Mouse (Mus musculus) midbrain, postnatal 0 days (tissue): ENCODE results near the gene Card11. TPM values are rescaled to one million over a fixed set of nuclear protein-coding genes. Genes with fewer than 3 reads are reported as not detected.
A peak's percentile ranks its signal among the peaks of the same experiment; 100 is the strongest.

ENCODE experiments used
- ATAC-seq: fragments of 200-750 bp; cut with Nextera tagmentation; 2 replicates; pipeline ENCODE4 v1.8.0; 2017; ENCODE audit warnings: moderate number of reproducible peaks, mild to moderate bottlenecking, moderate TSS enrichment, moderate library complexity; ENCODE audit not compliant: low FRiP score
- DNase-seq: peaks from one replicate; pipeline ENCODE4 v3.0.0-alpha.2; 2015; ENCODE audit warnings: low spot score
- H3K27ac ChIP-seq: fragments of 300-500 bp; sonication (generic); 2 replicates; pipeline ENCODE4 v1.5.1; 2014; ENCODE audit warnings: low read depth, mild to moderate bottlenecking, low read length, mixed read lengths
- H3K27me3 ChIP-seq: fragments of 300-500 bp; sonication (generic); 2 replicates; pipeline ENCODE4 v1.6.1; 2014; ENCODE audit warnings: low read length, control low read depth, mixed read lengths; ENCODE audit not compliant: insufficient read depth
- H3K36me3 ChIP-seq: fragments of 300-500 bp; sonication (generic); 2 replicates; pipeline ENCODE4 v1.6.1; 2014; ENCODE audit warnings: low read length, control low read depth, mixed read lengths; ENCODE audit not compliant: insufficient read depth
- H3K4me1 ChIP-seq: fragments of 300-500 bp; sonication (generic); 2 replicates; pipeline ENCODE4 v1.6.1; 2014; ENCODE audit warnings: mild to moderate bottlenecking, control low read depth, antibody characterized with exemption, low read length, mixed read lengths; ENCODE audit not compliant: insufficient read depth
- H3K4me2 ChIP-seq: fragments of 300-500 bp; sonication (generic); 2 replicates; pipeline ENCODE4 v1.6.1; 2014; ENCODE audit warnings: low read depth, mild to moderate bottlenecking, low read length, mixed read lengths; ENCODE audit not compliant: poor library complexity, severe bottlenecking
- H3K4me3 ChIP-seq: fragments of 300-500 bp; sonication (generic); 2 replicates; pipeline ENCODE4 v1.5.1; 2014; ENCODE audit warnings: low read depth, mild to moderate bottlenecking, low read length, moderate library complexity
- H3K9ac ChIP-seq: fragments of 300-500 bp; sonication (generic); replicated peaks from 2 replicates; pipeline ENCODE4 v1.6.1; 2014; ENCODE audit warnings: mild to moderate bottlenecking, low read length, moderate library complexity, mixed read lengths; ENCODE audit not compliant: poor library complexity, severe bottlenecking
- H3K9me3 ChIP-seq: fragments of 300-500 bp; sonication (generic); 2 replicates; pipeline ENCODE4 v1.6.1; 2016; ENCODE audit warnings: low read length, control low read depth
- CTCF ChIP-seq: IDR thresholded peaks from 2 replicates; pipeline ENCODE4 v1.5.1; 2016; ENCODE audit warnings: antibody characterized with exemption, mild to moderate bottlenecking
- WGBS: fragments of 180-500 bp; shearing (Covaris S2); extraction: QIAGEN DNeasy Blood & Tissue Kit; methylation state at CpG from one replicate; pipeline ENCODE4 v1.1.7; 2014; 5-methylcytosine and 5-hydroxymethylcytosine counted together
- polyA plus RNA-seq: library from polyadenylated mRNA; unstranded; fragments of >200 nt; fragmentation: Nextera tagmentation; extraction: Ambion mirVana; gene quantifications from 2 replicates; pipeline ENCODE4 v1.2.1, GENCODE M21; 2015
- total RNA-seq: library from RNA; depleted of rRNA; stranded (reverse); fragments of >200 nt; gene quantifications from 2 replicates; pipeline ENCODE4 v1.2.3, GENCODE M21; 2014

The Card11 gene
- total and polyA plus RNA-seq, 2 experiments from 2014 or later = 0.09 TPM; not detected in 1

DNA sequence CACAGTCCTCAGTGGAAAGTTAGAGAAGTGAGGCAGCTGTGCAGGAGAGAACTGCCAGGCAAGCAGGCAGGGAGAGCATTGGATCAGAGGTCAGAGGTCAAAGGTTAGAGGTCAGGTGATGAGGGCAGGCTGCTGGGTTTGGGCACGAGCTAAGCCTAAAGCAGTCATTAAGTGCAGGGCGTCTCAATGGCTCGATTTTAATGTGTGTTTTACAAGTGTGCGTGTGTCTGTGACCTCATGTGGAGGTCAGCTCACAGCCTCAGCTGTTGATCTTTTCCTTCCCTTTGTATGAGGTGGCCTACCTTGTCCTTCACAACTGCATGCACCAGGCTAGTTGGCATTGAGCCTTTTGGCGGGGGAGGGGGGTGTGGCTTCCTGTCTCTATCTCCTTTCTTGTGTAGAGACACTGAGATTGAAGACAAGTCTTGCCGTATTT lies 19.0 kb downstream of the Card11 start:
- ATAC-seq = no peak
- no peak overlapping the region for H3K4me2 ChIP-seq
- TF ChIP-seq CTCF = no peak
- H3K36me3 ChIP-seq = no peaks in the 10 kb centered on the region
- no peak overlapping the region for H3K27ac ChIP-seq
- no peak overlapping the region for H3K4me3 ChIP-seq
- H3K4me1 ChIP-seq = no peaks in the 10 kb centered on the region
- H3K9ac ChIP-seq = no peak overlapping the region
- 22% methylated on average over 6 of the region's 6 CpGs for WGBS
- DNase-seq = no peak
- 0 out of 2 replicates have a peak, but pooled peaks cover 4% of the 10 kb centered on the region for H3K9me3 ChIP-seq
- no peaks in the 10 kb centered on the region for H3K27me3 ChIP-seq

DNA sequence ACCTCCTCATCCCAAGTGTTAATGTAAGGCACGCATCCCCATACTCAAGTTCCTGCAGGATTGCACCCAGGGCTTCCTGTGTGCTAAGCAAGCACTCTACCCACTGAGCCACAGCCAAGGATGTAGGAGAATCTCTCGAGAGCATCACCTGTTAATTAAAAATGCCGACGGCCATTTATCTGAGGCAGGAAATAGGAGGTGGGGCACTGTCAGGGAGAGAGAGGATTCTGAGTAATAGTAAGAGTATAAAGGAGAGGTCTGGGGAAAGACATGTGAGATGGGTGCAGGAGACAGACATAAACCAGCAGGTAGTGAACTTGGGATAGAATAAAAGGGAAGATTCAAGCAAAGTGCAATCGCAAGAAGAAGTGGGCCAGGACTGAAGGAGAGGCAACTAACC lies 19.6 kb downstream of the Card11 start:
- ATAC-seq = no peak
- DNase-seq = no peak
- Histone ChIP-seq H3K9ac (no peak overlapping the region), H3K9me3 (0 out of 2 replicates have a peak, but pooled peaks cover 4% of the 10 kb centered on the region), H3K27me3 (no peaks in the 10 kb centered on the region), H3K36me3 (no peaks in the 10 kb centered on the region), H3K4me3 (no peak overlapping the region), H3K27ac (no peak overlapping the region), H3K4me1 (no peaks in the 10 kb centered on the region), H3K4me2 (no peak overlapping the region)
- 86% methylated on average over 5 of the region's 5 CpGs for WGBS
- TF ChIP-seq CTCF = no peak

DNA sequence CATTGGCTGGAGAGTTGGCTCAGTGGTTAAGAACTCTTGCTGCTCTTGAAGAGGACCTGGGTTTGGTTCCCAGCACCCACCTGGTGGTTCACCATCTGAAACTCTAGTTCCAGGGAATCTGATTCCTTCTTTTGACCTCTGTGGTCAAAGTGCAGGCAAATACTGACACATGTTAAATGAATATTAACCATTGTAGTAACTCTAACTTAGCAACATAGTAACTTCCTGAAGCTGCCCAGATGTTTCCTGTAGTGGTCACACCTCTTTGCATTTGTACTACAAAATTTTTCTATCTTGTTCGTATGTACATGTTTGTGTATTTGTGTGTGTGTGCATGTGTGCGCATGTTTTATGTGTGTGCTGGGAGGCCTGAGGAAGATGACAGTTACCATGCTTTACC lies 20.3 kb downstream of the Card11 start:
- DNase-seq (no peak), ATAC-seq (no peak)
- Histone ChIP-seq H3K9me3 (0 out of 2 replicates have a peak, but pooled peaks cover 4% of the 10 kb centered on the region), H3K36me3 (no peaks in the 10 kb centered on the region), H3K4me2 (no peak overlapping the region), H3K4me1 (no peaks in the 10 kb centered on the region), H3K4me3 (no peak overlapping the region), H3K27ac (no peak overlapping the region), H3K9ac (no peak overlapping the region), H3K27me3 (no peaks in the 10 kb centered on the region)
- no peak for TF ChIP-seq CTCF
- 98% methylated on average over 2 of the region's 2 CpGs for WGBS

DNA sequence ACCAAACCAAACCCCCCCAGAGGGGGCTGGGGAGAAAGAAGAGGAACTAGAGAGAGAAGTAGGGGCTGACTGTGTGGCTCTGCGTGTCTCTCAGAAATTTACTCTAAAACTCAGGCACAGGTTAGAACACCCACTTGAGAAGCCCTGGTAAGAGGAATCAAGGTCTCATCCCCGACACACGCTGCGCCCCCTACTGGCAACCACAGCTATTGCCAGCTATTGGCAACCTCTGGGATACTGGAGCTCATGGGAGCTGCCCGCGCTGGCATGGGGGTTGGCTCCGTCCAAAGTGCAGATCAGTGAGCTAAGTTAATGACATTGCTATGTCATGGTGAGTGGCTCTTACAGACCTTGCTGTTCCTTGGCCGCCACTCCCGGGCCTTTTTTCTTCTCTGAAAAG lies 37.4 kb downstream of the Card11 start:
- TF ChIP-seq CTCF = peak; percentile 58
- H3K27me3 ChIP-seq = no peaks in the 10 kb centered on the region
- DNase-seq (no peak), ATAC-seq (no peak)
- H3K4me2 ChIP-seq = no peak overlapping the region
- no peak overlapping the region for H3K27ac ChIP-seq
- no peak overlapping the region for H3K9ac ChIP-seq
- H3K36me3 ChIP-seq = no peaks in the 10 kb centered on the region
- H3K9me3 ChIP-seq = no peaks in the 10 kb centered on the region
- 42% methylated on average over 9 of the region's 9 CpGs for WGBS
- H3K4me3 ChIP-seq = no peak overlapping the region
- no peaks in the 10 kb centered on the region for H3K4me1 ChIP-seq

DNA sequence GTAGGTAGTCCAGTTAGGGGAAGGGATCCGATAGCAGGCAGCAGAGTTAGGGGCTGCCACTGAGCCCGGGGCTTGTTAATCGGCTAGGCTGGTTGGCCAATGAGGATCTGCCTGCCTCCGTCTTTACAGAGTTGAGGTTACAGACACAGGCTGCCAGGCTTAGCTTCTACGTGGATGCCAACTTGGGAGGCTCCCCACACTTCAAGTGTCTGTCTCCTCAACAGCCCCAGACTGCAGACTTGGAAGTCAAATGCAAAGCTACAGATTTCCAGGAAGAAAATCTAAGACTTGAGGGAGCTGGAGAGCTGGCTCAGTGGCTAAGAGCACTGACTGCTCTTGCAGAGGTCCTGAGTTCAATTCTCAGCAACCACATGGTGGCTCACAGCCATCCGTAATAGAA lies 39.6 kb downstream of the Card11 start:
- Histone ChIP-seq H3K9ac (no peak overlapping the region), H3K4me3 (no peak overlapping the region), H3K4me1 (no peaks in the 10 kb centered on the region), H3K27ac (no peak overlapping the region), H3K36me3 (no peaks in the 10 kb centered on the region), H3K4me2 (no peak overlapping the region), H3K9me3 (no peaks in the 10 kb centered on the region), H3K27me3 (no peaks in the 10 kb centered on the region)
- ATAC-seq = no peak
- 84% methylated on average over 6 of the region's 6 CpGs for WGBS
- TF ChIP-seq CTCF = no peak
- DNase-seq = no peak

GRCm38 (mm10) chr5:140959160-140959559 lies 41.2 kb downstream of the Card11 start:
- no peak overlapping the region for H3K4me3 ChIP-seq
- H3K9me3 ChIP-seq = no peaks in the 10 kb centered on the region
- H3K9ac ChIP-seq = no peak overlapping the region
- TF ChIP-seq CTCF = no peak
- H3K4me2 ChIP-seq = no peak overlapping the region
- ATAC-seq (no peak), DNase-seq (no peak)
- H3K36me3 ChIP-seq = no peaks in the 10 kb centered on the region
- WGBS = 86% methylated on average over 6 of the region's 6 CpGs
- no peaks in the 10 kb centered on the region for H3K4me1 ChIP-seq
- no peak overlapping the region for H3K27ac ChIP-seq
- no peaks in the 10 kb centered on the region for H3K27me3 ChIP-seq
